Mouse (Mus musculus) heart, adult 2 months (tissue): ENCODE data around the gene Akr1b7.

Experiments used
- CTCF ChIP-seq: fragments of 200-600 bp; IDR thresholded peaks from 2 replicates; pipeline ENCODE4 v1.8.1; 2022; ENCODE audit warnings: antibody characterized with exemption, mild to moderate bottlenecking, moderate library complexity
- POLR2A ChIP-seq: fragments of 200-500 bp; IDR thresholded peaks from 2 replicates; pipeline ENCODE4 v1.6.1; 2011; ENCODE audit warnings: mild to moderate bottlenecking, low read depth, low read length, control low read depth; ENCODE audit not compliant: insufficient read depth

DNA sequence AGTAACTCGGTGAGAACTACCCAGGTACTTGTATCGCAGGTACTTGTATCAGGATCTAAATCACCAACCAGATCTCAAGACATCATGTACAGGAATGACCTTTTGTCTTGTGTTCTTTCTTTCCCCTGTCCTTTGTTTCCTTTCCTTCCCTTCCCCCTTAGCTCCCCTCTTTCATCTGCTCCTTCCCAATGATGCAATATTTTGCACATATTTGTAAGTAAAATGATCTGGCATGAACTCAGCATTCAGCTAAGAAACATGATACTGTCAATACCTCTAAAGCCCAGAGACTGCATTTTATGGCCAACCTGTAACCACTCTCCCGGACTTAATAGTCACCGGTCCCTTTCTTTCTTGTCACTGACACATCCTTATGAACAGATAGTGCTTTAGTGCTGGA lies 51.4 kb downstream of the Akr1b7 start:
- no peak for TF ChIP-seq POLR2A
- TF ChIP-seq CTCF, result no peak
